Mouse (Mus musculus): ENCODE measurements around the gene Gm9999. TPM values are rescaled to one million over a fixed set of nuclear protein-coding genes. Genes with fewer than 3 reads are reported as not detected.
A peak's percentile ranks its signal among the peaks of the same experiment; 100 is the strongest.
"Not testable (repeated sequence)": the region's sequence is repeated elsewhere in the genome, so short reads cannot be mapped to it uniquely, and the experiment has no call there.

Gene Gm9999
- total RNA-seq, 2 experiments from 2014 or later = not detected

DNA sequence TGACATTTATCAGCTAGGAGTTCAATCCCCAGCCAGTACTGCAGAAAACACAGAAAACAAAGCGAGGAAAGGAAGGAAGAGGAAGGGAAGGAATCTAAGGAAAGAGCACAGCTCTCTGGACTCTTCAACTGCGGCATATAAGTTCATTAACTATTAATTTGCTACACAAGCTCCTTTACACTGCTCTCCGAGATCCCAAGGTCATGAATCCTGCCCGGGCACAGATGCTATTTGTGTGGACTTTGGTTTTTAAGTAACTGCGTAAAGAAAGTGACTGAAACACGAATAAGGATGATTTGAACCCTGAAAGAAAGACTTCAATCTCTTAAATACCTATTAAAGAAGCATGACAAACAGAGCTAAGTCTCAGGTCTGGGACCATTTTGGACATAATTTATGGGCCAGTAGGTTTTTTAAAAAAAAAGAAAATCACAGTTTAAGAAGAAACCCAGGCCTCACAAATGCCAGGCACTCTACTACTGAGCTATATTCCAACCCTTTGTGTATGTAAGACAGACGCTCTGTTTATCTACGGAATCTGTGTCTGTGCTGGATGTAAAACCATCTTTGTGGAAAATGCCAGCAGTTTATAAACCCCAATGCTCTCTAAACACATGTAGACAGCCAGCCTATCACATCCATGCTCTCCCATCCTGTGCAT lies 16.7 kb downstream of the Gm9999 start:
- no peak for DNase-seq

DNA sequence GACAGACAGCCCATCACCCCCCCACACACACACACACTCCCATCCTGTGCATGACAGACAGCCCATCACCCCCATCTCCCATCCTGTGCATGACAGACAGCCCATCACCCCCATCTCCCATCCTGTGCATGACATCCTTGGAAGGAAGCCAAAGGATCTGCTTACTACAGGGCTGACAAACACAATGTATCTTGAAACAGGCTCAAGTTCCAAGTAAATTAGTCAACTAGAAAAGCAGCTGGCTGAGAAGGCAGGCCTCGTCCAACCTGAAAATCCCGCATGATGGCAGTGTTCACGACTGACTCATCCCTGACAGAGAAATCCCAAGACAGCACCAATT lies 17.2 kb downstream of the Gm9999 start:
- no peak for DNase-seq

DNA sequence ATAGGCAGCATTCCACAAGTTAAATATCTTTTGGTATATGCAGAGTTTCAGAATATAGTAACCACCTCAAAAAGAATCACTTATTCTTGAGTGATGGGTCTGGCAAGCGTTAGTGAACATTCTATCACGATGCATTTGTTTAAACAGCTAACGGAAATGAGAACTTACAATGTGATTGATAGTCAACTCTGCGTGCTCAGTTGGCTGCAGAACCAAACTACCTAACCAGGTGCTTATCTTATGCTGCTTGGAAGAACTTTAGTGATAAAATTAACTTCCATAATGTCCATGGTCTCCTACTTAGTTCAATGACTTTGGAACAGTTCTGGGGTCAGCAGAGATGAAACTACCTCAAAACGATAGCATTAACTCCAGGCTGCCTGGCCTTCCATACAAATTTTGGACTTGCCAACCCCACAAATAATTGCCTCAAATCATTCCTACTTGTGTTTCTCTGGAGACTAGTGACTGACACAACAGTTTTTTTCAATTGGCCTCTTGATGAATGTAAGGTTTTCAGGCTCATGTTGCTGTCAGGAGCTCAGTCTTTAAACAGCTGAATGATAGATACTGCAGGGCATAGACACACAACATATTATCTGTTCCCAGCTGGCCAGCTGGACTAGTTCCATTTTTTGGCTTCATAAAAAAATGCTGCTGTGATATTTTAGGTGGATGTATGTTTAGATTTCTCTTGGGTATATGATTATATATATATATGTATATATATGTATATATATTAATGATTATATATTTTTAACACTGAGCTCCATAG lies 17.9 kb downstream of the Gm9999 start:
- no peak for DNase-seq

DNA sequence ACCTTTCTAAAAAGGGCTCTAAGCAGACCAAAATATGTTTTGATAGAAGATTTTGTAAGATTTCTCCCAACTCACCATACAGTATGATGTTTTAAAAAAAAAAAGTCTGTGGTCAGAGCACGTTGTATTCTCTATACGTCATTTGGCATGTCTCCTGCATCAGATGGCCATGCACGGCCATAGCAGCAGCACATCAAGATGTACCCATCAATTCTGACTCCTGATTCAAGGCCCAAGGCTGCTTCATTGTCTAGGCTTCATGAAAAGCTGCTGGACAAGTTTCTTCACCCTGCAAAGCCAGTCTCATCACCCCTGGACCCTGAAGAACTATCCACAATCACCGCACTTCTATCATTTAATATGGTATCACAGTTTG lies 18.5 kb downstream of the Gm9999 start:
- DNase-seq = no peak

DNA sequence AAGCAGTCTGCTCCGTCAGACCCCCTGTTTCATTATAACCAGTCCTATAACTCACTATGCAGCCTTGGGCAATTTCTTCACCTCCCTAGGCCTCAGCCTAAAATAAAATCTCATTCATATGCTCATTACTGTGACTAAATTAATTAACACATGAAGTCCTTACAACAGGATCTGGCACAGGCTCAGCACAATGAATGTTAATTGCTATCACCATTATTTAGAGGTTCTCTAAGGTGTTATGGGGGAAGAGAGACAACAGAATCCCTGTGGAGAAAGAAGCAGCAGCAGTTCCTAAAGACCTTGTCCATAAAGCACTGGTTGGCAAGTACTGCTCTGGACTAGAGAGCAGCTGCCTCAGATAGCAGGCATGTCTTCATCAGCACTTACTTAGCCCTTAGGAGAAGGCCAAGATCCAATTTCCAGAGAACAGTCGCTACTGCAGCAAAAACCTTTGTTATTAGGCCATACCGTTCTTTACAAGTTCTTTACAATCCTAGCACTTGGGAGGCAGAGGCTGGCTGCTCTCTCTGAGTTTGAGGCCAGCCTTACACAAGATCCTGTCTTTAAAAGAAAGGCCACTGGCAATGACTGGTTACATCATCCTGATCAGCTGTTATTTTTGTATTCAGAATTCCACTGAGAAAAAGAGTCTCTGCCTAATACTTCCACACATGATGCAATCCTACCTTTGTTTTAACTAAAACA lies 20.2 kb downstream of the Gm9999 start:
- no peak for DNase-seq

DNA sequence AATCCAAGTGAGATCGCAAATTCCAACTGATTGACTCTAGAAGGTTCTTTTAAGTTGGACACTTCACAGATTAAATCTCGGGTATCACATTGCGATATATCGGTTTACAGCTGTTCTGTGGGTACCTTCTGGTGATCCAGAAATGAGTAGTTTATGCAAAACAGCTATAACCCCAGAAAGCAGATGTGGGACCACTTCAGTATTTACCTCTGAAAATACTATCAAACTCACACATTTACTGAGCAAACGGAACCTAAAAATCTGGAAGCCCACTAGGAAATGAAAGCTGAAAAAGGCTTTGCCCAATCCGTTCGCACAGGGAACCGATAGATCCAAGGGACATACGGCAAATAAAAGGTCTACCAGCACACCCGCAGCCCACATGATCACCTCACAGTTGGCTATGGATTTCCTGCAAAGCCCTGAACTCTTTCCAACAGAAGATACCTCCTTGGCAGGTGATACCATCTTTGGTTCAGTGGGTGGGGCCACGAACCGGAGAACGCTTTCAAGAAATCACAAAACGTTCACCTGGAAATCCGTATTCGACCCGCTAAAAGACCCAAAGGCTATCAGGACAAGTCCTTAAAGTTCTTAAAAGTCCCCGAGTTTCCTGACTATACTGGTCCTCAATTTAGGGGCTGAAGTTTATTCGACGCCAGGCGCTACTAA lies 23.9 kb downstream of the Gm9999 start:
- no peak for DNase-seq

DNA sequence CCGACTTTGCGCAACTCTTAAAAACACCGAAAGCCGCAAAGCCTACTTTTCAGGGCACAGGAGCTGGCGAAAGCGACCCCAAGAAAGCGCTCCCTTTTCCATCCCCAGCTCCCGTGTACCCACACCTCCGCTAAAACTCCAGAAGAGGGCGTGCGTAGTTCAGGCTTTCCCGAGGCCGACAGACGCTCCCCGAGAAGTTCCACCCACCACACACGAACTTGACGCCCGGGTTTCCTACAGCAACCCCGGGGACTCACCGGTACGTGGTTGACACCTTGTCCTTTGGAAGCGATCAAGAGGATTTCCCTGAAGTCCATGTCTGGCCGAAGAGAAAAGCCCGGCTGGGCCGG lies 24.4 kb downstream of the Gm9999 start:
- no peak for DNase-seq

DNA sequence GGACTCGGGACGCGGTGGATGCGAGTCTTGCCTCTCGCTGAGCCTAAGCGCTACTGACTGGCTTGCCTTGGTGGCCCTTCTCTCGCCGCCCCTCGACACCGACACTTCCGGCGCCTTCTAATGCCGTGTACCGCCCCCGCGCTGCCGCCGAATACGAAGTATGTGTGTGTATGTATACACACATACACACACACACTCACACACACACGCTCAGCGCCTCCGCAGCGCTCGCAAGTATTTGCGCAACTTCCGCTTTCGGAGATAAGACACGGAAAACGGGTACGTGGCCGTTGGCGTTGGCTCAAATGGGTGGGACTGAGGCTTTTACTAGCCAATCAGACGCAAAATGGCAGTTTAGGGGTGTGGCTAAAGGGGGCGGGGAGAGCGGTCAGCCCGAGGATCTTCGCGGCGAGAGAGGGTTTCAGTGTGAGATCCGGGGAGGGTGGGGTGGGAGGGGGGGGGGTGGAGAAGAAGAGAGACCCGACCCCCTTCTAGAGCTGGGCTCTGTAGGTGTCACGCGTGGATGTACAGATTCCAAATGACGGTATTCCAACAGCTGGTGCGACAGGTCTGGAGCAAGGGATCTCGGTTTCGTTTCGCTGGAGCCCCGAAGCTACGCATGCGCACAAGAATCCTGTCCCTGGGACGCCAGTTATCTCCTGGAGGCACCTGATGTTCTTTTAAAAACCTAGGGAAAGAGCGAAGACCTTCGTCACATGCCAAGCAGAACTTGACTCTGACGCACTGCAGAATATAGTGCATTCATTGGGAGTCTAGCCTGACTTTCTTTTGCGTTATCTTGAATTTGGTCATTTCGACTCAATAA lies 25.0 kb downstream of the Gm9999 start, which contains the start of gene Spty2d1:
Spty2d1 (minus strand) TSS at position 244 of the 826 bp plus-strand sequence.
- peak; percentile 99 for DNase-seq

DNA sequence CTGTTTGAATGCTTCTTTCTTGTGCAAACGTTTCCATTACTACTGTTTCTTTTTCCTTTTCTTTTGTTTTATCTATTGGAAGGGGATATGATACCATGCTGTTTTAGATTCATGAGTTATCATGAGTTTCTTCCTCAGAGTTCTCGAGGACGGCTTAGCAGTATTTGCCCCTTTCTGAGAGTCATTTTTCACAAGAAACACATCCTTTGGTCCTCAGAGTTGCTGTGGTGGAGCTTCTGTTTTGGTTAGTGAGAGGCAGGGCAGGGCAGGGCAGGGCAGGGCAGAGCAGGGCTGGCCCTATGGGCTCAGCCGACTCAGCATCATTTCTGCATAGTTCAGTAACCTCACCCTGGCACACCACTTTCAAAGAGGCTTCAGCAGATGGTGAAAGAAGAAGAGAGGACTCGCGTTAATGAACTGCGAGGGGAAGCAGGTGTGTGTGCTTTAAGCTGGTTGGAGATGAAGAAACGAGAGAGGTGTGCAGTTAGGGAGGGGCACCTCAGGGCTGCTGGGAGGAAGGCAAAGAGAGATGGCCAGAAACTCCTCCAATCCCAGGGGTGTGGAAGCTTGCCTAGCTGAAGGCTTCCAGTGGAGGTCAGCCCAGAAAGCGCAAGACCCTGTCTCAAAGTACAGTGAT lies 29.9 kb downstream of the Gm9999 start:
- DNase-seq = no peak

DNA sequence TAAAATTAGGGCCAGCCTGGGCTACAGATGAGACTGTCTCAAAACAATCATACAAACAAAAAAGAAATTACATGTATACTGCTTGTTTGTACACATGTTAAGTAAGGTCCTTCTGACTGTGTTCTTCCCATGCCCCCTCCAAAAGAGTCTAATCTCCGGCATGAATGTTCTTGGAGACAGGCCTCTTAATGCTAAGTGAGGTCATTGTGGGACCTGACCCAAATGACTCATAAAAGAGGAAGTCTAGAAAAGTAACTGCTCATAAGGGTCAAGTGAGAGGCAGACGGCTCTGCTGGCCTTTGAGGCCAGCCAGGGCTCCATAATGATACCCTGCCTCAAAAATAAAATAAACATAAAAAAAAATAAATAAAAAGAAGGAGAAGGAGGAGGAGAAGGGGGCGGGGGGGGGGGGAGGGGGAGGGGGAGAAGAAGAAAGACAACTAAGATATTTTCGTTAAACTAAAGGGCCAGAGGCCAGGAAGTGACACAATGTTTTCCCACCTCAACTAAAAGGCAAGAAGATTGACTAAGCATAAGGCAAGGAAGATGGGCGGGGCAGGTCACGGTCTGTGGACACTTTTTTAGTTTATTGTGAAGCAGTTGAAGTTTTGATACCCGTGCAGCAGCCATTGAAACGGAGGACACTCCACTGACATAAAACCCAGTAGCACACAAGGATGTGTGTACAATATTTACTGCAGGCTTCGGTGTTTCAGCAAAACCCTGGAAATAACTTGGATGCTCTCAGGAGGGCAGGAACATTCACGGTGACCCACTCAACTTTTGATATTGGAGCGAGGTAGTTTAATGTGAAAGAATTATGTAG lies 31.4 kb downstream of the Gm9999 start:
- DNase-seq = peak; percentile 35

DNA sequence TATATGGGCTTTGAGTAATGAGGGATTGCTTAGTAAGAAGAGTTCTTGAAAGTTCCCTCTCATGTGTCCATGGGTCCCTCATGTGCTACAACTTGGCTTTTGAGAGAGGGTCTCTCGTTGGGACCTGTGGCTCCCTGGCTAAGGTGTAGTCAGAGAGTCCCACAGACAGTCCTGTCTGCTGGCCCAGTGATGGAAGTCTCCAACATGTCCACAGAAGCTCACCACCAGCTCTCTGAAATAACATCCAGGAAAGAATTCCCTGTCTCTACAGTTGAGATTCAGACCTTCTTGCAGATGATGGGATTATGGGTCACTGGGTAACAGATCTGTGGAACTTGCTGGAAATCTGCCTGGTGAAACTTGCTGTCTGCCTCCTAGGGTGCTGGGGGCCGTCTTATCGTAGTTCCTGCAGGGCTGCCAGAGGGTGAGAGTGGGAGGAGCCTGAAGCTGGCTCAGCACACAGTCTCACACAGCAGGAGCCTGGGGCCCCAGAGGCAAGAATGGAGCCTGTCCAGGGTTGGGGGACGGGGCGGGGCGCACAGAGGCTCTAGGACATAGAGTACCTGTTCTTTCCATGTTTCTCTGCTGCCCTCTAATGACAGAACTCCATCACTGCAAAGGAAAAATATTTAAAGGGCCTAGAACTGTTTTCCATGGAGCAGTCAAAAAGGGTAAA lies 32.1 kb downstream of the Gm9999 start:
- peak; percentile 77 for DNase-seq

DNA sequence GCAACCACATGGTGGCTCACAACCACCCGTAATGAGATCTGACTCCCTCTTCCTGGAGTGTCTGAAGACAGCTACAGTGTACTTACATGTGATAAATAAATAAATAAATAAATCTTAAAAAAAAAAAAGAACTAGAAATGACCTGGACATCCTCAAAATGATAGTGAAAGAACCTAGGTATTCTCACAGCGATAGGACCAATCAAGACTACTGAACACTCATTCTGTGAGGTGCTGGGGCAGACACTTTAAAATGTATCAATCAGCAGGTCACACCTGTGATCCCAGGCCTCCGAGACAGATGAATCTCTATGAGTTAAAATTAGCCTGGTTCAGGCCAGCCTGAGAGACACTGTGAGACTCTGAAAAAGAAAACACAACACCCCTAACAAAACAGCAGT lies 33.2 kb downstream of the Gm9999 start:
- DNase-seq = no peak

DNA sequence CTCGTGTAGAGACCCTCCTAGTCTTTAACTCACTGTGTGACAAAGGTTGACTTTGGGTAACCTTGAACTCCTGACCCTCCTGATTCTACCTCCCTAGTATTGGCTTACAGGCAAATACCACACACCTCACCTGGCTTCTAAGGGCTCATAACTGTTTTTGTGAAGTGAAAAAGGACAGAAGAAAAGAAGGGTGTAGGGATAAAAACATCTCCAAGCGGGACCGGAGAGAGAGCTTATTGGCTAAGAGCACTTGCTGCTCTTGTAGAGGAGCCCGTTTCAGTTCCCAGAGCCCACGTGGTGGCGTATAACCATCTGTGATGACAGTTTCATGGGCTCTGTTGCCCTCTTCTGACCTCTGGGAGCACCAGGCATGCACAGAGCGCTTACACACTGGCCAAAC lies 33.8 kb downstream of the Gm9999 start:
- no peak for DNase-seq

DNA sequence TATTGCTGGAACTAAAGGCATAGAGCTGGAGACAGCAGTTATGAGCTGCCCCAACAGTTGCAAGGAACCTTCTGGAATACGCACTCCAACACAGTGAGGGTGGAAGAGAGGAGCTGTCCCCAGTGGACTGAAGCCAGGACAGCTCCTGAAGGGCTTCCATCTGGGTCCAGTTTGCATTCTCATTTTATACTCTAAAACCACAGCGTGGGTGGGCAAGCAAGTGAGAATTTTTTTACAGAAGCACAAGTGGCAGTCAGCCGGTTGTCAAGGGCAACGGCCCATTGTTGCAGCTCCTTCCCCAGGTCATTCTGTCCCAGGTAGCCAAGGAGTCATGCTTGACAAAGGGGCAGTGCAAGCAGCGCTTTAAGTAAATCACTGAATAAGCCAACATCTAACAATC lies 36.3 kb downstream of the Gm9999 start:
- DNase-seq = no peak

DNA sequence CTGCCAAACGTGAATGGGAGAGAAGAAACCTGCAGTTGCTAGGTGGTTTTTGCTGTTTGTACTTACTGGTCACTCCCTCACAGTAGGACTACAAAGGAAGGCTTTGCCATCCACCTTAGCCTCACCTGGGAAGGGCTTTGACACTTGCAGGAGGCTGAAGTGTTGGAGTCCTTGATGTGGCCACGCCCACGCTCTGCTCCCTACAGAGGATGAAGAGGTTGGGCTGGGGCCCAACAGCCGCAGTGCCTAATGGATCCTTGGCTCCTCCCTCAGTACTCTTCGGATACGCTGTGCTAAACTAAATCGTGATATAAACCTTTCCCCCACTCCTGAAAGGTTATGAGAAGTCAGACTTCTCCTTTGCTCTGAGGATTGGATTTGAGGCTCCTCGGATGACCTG lies 37.6 kb downstream of the Gm9999 start:
- DNase-seq = no peak

DNA sequence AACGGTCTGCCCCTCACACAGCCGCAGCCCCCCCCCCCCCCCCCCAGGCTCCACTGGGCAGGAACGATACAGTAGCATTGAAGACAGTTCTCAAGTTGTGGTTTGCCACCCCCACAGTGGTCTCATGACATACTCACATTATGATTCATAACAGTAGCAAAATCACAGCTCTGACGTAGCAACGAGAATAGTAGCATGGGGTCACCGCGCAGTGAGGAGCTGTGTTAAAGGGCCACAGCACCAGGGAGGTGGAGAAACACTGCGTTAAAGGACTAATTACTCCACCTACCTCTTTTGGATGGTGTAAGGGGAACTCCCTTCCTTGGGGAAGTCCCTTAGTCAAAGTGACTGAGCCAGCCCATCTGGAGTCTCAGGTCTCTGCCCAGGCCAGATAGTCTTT lies 39.1 kb downstream of the Gm9999 start:
- no peak for DNase-seq

DNA sequence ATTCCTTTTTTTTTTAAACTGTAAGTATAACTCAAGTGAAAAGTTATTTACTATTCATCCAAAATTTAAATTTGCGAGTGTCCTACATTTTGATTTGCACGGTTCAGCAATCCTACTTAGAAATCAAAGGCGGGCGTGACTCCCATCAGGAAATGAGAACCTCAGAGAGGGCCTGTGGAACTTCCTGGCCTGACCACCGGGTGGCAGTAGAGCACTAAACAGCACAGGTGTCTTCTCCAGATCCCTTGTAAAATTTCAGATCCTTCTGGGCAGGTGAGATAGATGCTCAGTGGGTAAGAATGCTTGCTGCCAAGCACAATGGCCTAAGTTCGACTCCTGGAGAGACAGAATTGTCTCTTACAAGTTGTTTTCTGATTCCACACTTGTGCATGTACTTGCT lies 40.1 kb downstream of the Gm9999 start:
- peak; percentile 90 for DNase-seq

DNA sequence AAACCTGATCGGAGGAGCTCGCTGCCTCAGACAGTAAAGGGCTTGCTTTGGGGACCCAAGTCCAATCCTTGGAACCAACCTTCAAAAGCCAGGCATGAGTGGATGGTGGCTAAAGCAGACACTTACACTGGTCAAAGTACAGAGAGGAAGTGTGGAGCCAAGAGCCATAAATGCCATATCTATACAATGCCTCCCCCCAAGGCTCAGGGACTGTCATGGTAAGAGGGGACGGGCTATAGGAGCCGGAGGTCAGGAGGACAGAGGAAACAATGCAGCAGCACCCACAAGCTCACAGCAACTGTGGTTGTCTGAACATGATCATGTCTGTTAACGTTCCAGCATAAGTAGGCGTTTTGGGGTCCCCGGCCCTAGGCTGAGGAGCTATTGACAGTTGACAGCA lies 41.1 kb downstream of the Gm9999 start:
- no peak for DNase-seq

DNA sequence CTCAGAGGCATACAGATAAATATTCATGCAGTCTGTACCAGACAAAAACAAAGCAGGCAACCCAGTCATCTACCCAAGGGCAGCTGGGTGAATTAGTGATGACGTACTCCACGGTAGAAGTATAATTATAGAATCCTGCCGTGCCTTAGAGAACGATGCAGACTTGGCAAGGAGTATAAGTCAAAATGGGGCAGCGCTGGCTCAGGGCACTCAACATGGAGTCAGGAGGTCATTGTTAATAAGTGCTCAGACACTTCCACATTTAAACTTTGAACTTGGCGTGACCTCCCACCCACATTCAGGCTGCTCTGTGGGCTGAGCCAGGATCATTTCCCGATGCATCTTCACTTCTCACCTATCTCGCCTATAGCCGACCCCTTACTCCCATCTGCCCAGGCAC lies 42.0 kb downstream of the Gm9999 start:
- no peak for DNase-seq

DNA sequence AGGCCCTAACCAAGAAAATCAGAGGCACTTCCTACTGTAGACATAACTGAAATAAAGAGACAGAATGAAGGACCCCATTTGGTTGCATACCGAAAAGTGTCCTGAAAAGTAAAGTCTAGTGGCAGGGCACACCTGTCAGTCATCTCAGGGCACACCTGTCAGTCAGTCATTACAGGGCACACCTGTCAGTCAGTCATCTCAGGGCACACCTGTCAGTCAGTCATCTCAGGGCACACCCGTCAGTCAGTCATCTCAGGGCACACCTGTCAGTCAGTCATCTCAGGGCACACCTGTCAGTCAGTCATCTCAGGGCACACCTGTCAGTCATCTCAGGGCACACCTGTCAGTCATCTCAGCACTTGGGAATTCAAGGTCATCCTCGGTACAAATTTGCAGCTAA lies 43.5 kb downstream of the Gm9999 start:
- DNase-seq = not testable (repeated sequence)

Data from gastrocnemius, postnatal 10 days (tissue).